Mouse (Mus musculus) G1E-ER4 (cell line): ENCODE results near the gene Kdm8. TPM values are rescaled to one million over a fixed set of nuclear protein-coding genes. Genes with fewer than 3 reads are reported as not detected.

Source experiments
- GATA1 ChIP-seq: IDR thresholded peaks from one replicate; pipeline ENCODE4 v1.8.0; 2012; ENCODE audit warnings: low read length, inconsistent platforms
- polyA plus RNA-seq: library from polyadenylated mRNA; stranded (reverse); fragments of >175 nt; gene quantifications from 2 replicates; pipeline ENCODE4 v1.2.3, GENCODE M21; 2012

Gene Kdm8
- polyA plus RNA-seq, 1 experiment, result 5.5 TPM

DNA sequence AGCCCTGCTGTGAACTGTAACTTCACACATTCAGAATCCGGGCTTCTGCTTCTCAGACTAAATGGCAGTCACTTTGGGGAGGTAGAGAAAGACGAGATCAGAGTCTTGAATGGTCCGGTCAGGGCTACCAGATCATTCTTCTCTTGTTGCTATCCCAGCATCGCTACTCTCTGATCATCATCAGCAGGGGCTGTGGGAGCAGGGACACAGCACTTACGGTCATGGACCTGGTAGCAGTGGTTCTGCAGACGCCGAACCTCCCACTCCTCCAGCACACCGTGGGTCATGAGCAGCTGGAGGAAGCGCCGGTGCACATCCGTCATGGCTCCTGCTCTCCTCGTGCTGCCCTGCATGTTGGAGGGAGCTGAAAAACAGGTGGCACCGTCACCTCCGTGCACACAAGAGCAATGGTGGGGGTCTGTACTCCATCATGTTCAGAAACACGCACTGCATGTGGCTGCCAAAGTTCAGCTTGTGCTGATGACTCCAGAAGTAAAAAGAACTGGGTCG is 41.7 kb downstream of the Kdm8 start:
- TF ChIP-seq GATA1, result no peak

DNA sequence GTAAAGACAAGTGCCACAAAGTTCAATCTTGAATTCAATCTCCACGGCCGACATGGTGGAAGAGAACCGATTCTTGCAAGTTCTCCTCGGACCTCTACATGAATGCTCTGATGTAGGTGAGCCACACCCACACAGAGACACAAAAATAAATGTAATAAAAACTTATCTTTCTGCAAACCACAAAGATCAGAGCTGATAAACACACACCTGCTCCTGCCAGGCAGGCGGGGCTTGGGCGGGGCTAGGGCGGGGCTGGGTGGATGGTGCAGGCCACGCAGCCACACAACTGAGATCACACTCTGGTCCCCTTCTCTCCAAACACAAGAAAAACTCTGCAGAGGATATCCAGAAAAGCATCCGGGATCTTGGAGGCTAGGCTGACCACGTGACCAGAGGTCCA is 42.6 kb downstream of the Kdm8 start:
- TF ChIP-seq GATA1, result no peak

DNA sequence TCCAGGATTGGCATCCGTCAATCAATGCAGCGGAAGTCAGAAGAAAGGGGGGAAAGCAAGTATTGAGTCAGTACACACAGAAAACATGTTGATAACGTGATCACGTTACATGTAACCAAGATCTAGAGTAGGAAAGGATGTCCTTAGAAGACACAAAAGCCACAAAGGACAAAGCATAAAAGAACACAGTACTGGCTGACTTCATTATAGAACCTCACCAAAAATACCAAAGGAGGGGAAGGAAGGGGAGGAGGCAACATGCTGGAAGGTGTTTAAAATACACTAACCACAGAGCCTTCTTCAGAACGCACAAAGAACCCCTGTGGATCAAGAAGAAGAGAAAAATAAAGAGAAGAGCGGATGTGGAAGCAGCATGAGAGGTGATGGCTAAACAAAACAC is 44.2 kb downstream of the Kdm8 start:
- no peak for TF ChIP-seq GATA1

DNA sequence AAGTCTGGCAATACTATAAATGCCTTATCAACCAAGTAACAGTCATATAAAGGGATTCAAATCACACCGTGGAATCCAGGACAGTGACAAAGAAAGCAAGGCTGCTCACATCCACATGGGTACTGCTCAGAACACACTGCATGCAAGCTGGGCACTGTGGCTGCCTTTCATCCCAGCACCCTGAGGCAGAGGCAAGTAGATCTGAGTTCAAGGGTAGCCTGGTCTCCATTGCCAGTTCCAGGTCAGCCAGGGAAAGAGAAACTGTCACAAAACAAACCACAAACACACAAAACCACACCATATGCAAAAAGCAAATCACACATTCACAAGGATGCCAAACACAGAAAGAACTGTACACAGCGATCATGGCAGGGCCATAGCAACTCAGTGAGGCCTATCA is 45.2 kb downstream of the Kdm8 start:
- no peak for TF ChIP-seq GATA1

DNA sequence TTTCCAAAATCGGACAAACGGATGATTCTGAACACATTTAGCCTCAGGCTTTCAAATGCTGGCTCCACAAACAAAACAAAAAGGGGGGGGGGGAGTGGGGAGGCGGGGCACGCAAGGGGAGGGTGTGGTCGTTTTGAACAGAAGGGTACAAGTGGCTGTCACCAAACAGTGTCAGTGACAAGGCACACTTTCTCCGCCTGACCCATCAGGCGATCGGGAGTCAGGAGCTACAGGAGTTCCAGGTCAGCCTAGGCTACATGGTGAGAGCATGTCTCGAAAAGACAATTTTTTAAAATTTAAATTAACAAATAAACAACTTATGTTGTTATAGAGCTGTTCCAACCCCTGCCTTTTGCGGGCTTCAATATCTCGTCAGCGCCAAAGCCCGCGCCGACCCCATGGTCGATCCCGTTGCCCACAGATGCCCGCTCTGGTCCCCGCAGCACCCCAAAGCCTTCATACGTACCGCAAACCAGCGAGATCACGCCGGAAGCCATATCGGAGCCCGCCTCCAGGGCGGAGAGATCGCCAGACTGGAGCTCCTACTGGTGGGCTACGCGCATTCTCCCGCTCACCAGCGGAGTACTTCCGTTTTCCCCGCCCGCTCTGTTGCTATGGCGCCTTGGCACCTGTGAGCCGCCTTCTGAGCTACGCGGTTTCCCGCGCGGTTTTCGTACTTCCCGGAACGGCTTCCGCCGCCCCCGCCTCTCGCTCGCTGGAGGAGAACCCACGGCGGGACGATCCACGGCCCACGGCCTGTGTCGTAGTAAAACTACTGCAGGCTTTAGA is 46.7 kb downstream of the Kdm8 start, which contains the start of gene Nsmce1:
TSS of gene Nsmce1 (minus strand) at position 650 of the 789 bp plus-strand sequence.
- TF ChIP-seq GATA1, result no peak

DNA sequence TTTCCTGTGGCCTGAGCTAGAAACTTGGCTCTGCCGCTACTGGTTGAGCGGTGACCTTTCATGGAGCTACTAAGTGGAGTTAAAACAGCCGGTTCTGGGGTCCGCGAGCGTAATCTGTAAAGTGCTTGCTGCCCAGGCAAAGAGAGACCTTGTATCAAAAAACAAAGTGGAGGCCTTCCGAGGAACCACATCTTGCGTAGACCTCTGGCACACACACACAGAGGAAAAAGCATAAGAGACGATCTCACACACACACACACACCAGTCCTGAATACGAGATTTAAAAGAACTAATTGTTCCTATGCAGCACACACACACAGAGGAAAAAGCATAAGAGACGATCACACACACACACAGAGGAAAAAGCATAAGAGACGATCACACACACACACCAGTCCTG is 47.3 kb downstream of the Kdm8 start:
- TF ChIP-seq GATA1, result no peak

DNA sequence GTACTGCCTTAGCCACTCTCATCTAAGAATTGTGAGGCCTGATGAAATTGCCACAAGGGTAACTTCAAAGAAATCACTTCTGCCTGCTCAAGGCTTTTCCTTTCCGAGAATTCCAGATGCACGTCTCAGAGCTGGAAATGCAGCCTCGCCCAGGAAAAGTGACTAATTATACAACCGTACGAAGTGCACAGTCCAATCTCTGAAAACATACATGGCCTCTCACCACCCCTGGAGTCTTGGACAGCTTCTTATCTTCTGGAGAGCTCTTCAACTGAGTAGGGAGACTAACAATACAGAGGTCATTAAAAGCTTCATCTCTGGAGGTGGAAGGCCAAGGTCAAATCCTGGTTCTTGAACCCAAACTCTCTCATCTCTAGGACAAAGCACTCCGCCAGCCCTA is 48.1 kb downstream of the Kdm8 start:
- no peak for TF ChIP-seq GATA1

DNA sequence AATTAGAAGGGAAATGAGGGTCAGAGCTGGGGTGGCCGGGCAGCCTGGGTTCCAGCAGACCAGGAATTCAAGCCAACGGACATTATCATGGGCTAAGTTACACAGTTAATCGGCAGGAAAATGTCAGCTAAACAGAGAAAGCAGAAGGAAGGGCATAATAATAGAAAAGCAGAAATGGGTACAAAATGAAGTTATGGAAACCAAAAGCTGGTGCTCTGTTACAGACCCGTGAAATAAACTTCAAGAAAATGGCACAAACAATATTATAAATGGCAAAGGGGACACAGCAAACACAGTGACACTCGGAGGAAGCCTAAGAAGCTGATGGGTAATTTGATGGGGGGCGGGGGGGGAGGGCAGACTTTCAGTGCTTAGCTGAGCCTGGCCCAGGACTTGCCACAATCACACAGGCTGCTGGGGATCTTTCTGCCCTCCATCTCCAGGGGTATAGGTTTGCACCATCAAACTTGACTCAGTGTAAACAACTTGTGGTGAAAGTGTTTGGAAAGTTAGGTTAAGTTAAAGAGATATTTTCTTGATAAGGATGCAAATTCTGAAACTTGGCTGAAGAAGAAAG is 51.5 kb downstream of the Kdm8 start:
- TF ChIP-seq GATA1, result no peak

DNA sequence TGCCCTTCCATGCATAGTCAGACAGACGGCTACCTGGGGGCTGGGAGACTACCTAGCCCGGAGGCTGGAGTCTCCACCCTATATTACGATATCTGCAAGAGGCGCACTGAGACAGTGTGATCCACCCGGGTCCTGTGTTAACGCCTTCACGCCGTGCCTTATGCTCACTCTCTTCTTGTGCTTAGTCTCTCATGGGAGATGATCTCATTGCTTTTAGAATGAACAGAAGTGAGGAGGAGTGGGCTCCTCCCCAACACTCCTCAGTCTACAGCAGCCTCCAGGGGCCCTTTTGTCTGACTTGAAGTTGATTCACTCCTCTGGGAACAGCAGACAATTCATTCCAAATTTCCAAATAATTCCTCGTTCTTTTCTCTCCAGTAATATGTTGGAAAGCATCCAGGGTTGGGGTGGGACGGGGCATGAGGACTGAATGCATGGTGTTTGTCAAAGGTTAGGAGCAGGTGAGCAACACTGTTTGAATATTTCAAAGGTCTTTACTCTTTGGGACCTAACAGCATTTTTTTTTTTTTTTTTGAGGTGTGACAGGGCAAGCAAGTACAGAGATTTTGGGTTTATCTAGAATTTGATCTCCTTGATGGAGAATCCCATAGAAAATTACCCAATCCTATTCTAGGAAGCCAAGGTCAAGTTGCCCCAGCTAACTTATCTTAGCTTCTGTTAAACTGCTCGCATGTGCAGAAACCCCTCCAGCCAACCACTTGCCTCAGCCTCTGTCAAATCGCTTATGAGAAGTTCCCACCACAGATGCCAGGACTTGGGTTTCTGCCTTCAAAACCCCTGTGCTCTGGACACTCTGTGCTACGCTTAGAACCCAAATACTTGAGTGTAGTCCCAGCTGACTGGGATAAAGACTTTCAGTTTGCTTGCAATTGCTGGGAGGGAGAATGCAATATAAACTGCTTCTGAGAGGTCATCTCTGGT is 55.7 kb downstream of the Kdm8 start:
- TF ChIP-seq GATA1, result no peak

DNA sequence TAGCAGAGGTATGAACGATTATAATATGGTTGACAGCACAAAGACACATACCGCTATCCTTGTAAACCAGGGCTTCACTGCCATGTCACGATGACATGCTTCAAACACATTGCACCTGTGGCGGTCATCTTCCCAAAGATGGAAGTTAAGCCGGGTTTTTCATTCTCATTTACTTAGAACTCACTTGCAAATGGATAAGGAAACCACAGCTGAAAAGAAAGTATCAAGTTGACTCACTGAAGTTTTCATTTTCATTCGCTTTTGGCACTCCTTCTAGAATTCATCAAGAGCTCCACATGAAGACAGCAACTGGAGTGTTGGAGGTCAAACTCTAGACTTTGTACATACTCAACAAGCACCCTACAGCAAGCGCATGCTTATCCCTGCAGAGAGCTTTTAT is 56.4 kb downstream of the Kdm8 start:
- no peak for TF ChIP-seq GATA1

DNA sequence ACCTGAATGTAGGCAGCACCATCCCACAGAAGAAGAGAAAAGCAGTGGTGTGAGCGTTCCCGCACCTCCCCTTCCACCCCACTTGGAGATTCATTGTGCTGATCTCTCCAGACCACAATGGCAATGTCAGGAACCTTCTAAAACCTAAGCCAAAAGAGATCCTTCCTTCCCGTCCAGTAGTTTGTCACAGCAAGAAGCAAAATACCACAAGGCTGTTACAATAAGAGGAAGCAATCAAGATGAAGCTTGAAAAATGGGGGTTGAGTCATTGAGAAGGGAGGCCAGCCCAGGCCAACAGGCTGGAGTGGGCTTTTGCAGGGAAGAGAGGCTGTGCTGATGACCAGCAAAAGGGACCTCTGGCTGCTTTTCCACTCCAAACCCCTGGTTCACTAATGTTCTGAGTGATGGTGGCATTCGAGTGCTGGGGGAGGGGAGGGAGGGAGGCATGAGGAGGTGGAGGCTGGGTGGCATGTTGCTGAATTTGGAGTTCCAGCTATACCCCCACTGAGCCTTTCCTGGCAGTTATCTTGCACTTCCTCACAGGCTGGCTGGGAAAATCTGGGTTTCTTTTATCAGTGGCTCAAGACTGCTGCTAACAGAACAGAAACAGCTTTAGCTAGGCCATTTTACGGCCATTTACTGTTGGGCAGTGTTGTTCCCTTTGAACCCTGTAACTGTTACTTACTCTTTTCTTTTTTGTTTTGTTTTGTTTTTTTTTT is 59.1 kb downstream of the Kdm8 start:
- TF ChIP-seq GATA1, result no peak

DNA sequence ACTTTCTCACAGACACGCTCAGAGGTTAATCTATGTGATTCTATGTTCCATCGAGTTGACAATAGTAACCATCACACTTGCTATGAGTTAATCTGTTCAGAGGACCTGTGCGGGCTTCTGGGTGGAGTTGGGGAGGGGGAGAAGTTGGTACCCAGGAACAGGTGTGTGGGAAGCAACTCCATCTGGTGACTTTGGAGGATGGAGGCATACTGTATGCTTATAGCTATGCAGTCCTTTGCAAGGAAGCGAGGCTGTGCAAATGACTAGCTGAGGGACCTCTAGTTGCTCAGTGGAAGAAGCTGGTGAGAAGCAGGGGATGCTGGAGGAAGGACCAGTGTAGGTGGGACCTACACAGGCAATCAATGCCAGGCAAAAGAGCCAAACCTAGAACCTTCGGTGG is 60.1 kb downstream of the Kdm8 start:
- no peak for TF ChIP-seq GATA1

DNA sequence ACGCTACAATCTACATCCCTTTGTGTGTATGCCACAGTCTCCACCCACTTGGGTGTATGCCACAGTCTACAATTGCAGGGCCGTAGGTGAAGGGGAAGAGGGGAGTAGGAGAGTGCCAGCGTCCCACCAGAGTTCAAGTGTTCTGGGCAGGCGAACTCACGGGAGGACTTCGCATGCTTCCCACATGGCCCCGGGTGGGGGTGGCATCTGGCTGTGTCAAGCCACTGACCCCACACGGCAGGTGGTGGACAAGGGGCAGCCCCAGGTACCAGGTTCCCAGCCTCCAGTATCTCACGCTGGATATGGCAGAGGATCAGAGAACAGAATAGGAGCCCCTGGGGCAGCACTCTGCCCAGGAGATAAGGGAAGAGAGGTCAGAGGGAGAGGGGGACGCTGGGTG is 61.1 kb downstream of the Kdm8 start:
- no peak for TF ChIP-seq GATA1

DNA sequence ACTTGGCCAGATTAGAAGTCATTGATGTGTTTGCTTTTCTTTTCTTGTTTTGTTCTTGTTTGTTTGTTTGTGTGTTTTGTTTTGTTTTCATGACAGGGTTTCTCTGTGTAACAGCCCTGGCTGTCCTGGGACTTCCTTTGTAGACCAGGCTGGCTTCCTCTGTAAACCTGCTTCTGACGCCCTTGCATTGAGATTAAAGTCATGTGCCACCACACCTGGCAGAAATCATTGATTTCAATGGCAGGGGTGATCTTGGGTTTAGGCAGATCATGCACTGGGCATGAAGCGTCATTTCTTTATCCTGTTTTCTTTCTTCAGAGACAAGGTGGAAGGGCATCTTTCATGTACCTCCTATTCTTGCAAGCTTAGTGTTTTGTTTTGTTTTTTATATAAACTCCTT is 62.8 kb downstream of the Kdm8 start:
- no peak for TF ChIP-seq GATA1

DNA sequence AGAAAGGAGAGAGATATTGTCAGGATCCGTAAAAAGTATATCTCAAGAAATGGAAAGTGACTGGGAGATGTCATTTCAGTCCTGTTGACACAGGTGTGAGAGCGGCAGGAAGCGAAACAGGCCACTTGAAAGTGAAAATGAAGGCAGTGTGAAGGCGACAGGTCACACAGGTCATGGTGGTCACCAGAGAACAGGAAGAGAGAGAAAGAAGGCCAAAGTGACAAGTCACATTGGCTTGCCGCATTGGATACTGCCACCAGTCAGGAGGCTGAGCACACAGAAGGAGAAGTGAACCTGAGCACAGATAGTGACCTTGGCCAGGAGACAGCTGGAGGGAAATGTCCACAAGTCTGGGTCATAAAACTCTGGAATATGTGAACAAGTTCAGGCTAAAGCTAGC is 67.0 kb downstream of the Kdm8 start:
- no peak for TF ChIP-seq GATA1
